Mouse (Mus musculus) heart, embryonic 10.5 days (tissue): ENCODE results near the gene Prl. TPM values are rescaled to one million over a fixed set of nuclear protein-coding genes. Genes with fewer than 3 reads are reported as not detected.

ENCODE experiments used
- polyA plus RNA-seq: library from polyadenylated mRNA; unstranded; fragments of >200 nt; fragmentation: Nextera tagmentation; extraction: Ambion mirVana; gene quantifications from 2 replicates; pipeline ENCODE4 v1.2.1, GENCODE M21; 2016

Gene Prl
- polyA plus RNA-seq, 1 experiment from 2014 or later: not detected

Other genes with a start within 250 kb of the Prl start
- not detected in 2 replicates for gene Prl3d1, start 36.6 kb downstream of the Prl start, polyA plus RNA-seq
- gene Prl3d2, start 64.1 kb downstream of the Prl start, polyA plus RNA-seq: not detected in 2 replicates
- gene Prl3d3, start 99.2 kb downstream of the Prl start, polyA plus RNA-seq: not detected in 2 replicates
- gene Prl3c1, start 139.1 kb downstream of the Prl start, polyA plus RNA-seq: not detected in 2 replicates
- 0.30 and 0.82 TPM in 2 replicates for gene Prl3b1, start 184.3 kb downstream of the Prl start, polyA plus RNA-seq
- not detected in 2 replicates for gene Prl3a1, start 201.9 kb downstream of the Prl start, polyA plus RNA-seq